Mouse (Mus musculus): ENCODE measurements around the gene Lsamp. TPM values are rescaled to one million over a fixed set of nuclear protein-coding genes. Genes with fewer than 3 reads are reported as not detected.

Gene Lsamp
- polyA plus RNA-seq, 1 experiment = not detected

- no peak for TF ChIP-seq GATA1 (IDR thresholded peaks at IDR 0.05; ENCODE audit: low read length)
These were observed 1745.8 kb downstream of the Lsamp start for GRCm38 (mm10) chr16:41729911-41730310.

- TF ChIP-seq GATA1 (IDR thresholded peaks at IDR 0.05; ENCODE audit: low read length) = no peak
These were observed 1760.9 kb downstream of the Lsamp start for GRCm38 (mm10) chr16:41745037-41745436.

GRCm38 (mm10) chr16:41746235-41746911, 1762.2 kb downstream of the Lsamp start:
- TF ChIP-seq GATA1 (IDR thresholded peaks at IDR 0.05; ENCODE audit: low read length) = no peak

- no peak for TF ChIP-seq GATA1 (IDR thresholded peaks at IDR 0.05; ENCODE audit: low read length)
These were observed 1763.7 kb downstream of the Lsamp start for GRCm38 (mm10) chr16:41747874-41748273.

- TF ChIP-seq GATA1 (IDR thresholded peaks at IDR 0.05; ENCODE audit: low read length) = no peak
These were observed 1764.6 kb downstream of the Lsamp start for GRCm38 (mm10) chr16:41748759-41749158.

GRCm38 (mm10) chr16:41764285-41764684, 1780.1 kb downstream of the Lsamp start:
- TF ChIP-seq GATA1 (IDR thresholded peaks at IDR 0.05; ENCODE audit: low read length) = no peak

- no peak for TF ChIP-seq GATA1 (IDR thresholded peaks at IDR 0.05; ENCODE audit: low read length)
These were observed 1787.4 kb downstream of the Lsamp start for GRCm38 (mm10) chr16:41771427-41772125.

- TF ChIP-seq GATA1 (IDR thresholded peaks at IDR 0.05; ENCODE audit: low read length) = no peak
These were observed 1793.4 kb downstream of the Lsamp start for GRCm38 (mm10) chr16:41777586-41777985.

GRCm38 (mm10) chr16:41785600-41785999, 1801.4 kb downstream of the Lsamp start:
- TF ChIP-seq GATA1 (IDR thresholded peaks at IDR 0.05; ENCODE audit: low read length) = no peak

- no peak for TF ChIP-seq GATA1 (IDR thresholded peaks at IDR 0.05; ENCODE audit: low read length)
These were observed 1802.5 kb downstream of the Lsamp start for GRCm38 (mm10) chr16:41786704-41787103.

GRCm38 (mm10) chr16:41787146-41787545, 1803.0 kb downstream of the Lsamp start:
- TF ChIP-seq GATA1 (IDR thresholded peaks at IDR 0.05; ENCODE audit: low read length) = no peak

- no peak for TF ChIP-seq GATA1 (IDR thresholded peaks at IDR 0.05; ENCODE audit: low read length)
These were observed 1805.9 kb downstream of the Lsamp start for GRCm38 (mm10) chr16:41790016-41790415.

- TF ChIP-seq GATA1 (IDR thresholded peaks at IDR 0.05; ENCODE audit: low read length) = no peak
These were observed 1836.2 kb downstream of the Lsamp start for GRCm38 (mm10) chr16:41820369-41820768.

- TF ChIP-seq GATA1 (IDR thresholded peaks at IDR 0.05; ENCODE audit: low read length) = no peak
These were observed 1842.9 kb downstream of the Lsamp start for GRCm38 (mm10) chr16:41826899-41827604.

GRCm38 (mm10) chr16:41827605-41827948, 1843.4 kb downstream of the Lsamp start:
- no peak for TF ChIP-seq GATA1 (IDR thresholded peaks at IDR 0.05; ENCODE audit: low read length)

GRCm38 (mm10) chr16:41834637-41835036, 1850.5 kb downstream of the Lsamp start:
- no peak for TF ChIP-seq GATA1 (IDR thresholded peaks at IDR 0.05; ENCODE audit: low read length)
